Mouse (Mus musculus): ENCODE measurements around the gene Serpinb7.

Serpinb7 gene

DNA sequence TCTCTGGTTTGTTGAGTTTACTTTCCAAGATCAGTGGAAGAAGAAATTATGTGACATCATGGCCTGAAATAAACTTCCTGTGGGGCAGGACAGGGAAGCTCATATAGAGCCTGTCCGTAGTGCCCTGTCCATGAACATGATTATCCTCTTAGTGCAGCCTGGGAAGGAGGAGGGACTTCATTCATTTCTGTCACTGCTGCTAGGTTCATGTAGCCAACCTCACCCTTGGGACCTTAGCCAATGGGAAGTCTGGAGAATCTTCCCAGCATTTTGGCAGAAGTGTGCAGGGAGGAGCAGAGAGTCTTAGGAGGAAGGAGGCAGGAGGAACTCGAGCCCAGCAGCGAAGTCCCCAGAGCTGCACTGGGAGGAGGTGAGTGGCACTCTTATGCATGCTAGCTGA is at the start of gene Serpinb7:
Serpinb7 (plus strand) TSS at position 301 of the 400 bp plus-strand sequence.
- no peak for DNase-seq (ENCODE audit: low spot score)

DNA sequence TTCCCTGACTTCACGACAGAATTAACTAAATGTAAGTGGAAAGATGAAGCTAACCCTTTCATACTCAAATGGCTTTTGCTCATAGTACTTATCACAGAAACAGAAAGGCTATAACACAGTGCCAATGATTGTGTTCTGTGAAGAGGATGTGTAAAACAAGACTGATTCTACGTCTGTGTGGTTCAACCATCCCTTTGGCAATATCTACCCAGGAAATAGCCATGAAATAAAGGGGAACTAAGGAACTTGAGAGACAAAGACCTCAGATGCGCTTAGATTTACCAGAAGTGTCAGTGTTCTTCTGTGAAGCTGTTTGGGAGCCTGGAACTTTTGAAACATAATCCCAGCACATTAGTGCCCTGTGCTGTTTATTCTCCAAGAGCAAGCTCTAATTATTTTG is 49.1 kb upstream of the Serpinb7 start:
- DNase-seq (ENCODE audit: low spot score), result no peak

GRCm38 (mm10) chr1:107351115-107351514 is 48.3 kb upstream of the Serpinb7 start:
- DNase-seq (ENCODE audit: low spot score), result no peak

DNA sequence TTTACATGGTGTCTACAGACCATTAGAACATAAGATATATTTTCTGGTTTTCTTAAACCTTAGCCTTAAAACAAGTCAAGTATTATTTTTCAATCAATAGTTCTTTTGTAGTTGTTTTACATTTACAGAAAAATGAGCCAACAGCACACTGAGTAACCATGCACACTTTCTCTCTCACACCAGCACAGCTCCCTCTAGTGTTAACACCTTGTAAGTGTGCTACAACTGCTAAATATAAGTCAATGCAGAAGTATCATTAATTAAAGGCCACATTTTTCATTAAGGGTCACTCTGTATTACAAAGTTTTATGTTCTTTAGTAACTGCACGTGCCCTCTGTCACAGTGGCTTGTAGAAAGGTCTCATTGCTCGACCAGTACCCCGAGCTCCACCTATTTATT is 46.4 kb upstream of the Serpinb7 start:
- DNase-seq (ENCODE audit: low spot score), result no peak

GRCm38 (mm10) chr1:107360898-107361297 is 38.6 kb upstream of the Serpinb7 start, which contains the start of gene Serpinb11:
TSS of gene Serpinb11 (plus strand) at chr1:107361198.
- no peak for DNase-seq (ENCODE audit: low spot score)

DNA sequence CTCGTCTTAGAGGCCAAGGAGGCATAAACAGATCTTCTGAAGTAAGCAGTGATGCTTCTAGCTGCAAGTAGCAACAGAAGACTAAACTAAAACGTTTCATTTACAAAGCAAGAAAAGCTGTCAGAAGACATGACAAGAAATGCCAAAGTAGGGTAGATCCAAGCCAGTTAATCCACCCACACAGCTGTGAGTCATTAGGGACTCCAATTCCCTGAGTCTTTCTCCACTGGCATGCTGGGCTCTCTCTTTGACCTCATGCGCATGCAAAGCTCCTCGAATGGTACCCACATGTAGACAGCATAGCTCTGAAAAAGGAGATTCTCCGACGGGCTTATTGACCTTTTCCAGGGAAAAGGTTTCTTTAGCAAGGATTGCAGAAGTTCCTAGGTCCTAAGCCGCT is 33.5 kb upstream of the Serpinb7 start:
- no peak for DNase-seq (ENCODE audit: low spot score)

GRCm38 (mm10) chr1:107368944-107369343 is 30.5 kb upstream of the Serpinb7 start:
- DNase-seq (ENCODE audit: low spot score), result no peak

DNA sequence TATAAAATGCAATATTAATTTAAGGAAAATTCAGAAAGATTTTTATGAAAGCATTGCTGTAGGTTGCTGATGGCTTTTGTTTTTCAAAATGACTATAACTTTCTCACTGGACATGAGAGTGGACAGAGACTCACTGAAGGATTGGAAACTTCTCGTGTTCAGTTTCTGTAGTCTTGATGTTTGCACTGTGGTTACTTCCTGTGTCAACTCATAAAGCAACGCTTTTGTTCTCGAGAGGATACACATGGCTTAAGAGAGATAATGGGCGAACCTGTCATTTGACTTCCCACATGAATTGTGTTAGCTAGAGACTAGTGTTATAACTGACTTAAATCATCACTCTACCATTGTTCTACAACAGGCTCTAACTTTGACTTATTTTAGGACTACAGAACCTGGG is 22.5 kb upstream of the Serpinb7 start:
- no peak for DNase-seq (ENCODE audit: low spot score)

GRCm38 (mm10) chr1:107378368-107378767 is 21.1 kb upstream of the Serpinb7 start:
- no peak for DNase-seq (ENCODE audit: low spot score)

GRCm38 (mm10) chr1:107381491-107381890 is 18.0 kb upstream of the Serpinb7 start:
- DNase-seq (ENCODE audit: low spot score), result no peak

DNA sequence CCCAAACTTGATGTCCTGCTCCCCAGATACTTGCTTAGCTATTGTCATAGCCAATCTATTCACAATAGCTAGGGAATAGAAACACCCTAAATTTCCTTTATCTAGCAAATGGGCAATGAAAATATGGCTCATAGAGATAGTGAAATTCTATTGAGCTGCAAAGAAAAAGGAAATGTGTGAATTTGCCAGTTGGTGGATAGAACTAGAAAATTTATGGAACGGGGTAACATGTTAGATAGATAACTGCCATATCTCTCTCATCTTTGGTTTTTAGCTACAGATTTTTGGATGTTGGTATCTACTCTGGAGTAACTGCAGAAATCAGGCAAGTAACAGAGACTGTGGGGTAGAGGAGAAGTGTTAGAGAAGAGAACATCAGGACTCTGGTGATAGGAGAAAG is 17.1 kb upstream of the Serpinb7 start:
- DNase-seq (ENCODE audit: low spot score), result no peak

DNA sequence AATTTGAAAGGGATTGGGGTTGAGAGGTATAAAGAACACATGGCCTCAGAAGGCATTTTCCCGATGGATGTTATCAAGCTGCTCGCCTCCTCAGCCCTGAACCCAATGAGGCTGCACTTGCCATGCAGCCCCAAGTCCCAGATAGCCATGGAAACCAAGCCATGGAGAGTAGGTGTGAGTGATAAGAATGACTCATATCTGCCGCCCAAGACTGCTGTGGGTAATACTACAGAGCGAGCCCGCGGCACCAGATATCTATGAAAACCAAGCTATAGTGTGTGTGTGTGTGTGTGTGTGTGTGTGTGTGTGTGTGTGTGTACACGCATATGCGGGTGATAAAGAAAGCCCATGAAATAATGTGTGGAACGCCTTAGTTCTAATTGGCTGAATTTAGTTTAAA is 14.9 kb upstream of the Serpinb7 start:
- DNase-seq (ENCODE audit: low spot score), result no peak

GRCm38 (mm10) chr1:107389753-107390152 is 9.7 kb upstream of the Serpinb7 start:
- DNase-seq (ENCODE audit: low spot score), result no peak

DNA sequence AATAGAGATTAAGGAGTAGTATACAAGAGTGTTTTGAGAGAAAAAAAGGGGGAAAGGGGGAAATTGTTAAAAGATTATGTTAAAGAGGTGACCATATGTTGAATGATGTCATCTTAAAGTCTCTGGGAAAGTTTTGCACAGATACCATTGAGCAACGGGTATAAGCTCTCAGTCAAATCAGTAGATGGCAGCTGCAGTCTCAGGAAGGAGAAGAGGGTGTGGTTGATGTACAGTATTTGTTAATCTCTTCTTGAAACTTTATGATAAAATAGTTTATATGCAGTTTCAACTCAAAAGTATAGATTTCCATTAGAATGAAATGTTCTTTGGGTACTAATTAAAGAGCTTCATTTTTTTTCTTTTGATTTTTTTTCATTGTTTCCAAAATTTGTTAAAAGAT is 2.0 kb upstream of the Serpinb7 start:
- DNase-seq (ENCODE audit: low spot score), result no peak

- no peak for DNase-seq (ENCODE audit: low spot score)
Observed at GRCm38 (mm10) chr1:107402082-107402481, 2.6 kb downstream of the Serpinb7 start.

- DNase-seq (ENCODE audit: low spot score), result no peak
Observed at GRCm38 (mm10) chr1:107414650-107415049, 15.2 kb downstream of the Serpinb7 start.

DNA sequence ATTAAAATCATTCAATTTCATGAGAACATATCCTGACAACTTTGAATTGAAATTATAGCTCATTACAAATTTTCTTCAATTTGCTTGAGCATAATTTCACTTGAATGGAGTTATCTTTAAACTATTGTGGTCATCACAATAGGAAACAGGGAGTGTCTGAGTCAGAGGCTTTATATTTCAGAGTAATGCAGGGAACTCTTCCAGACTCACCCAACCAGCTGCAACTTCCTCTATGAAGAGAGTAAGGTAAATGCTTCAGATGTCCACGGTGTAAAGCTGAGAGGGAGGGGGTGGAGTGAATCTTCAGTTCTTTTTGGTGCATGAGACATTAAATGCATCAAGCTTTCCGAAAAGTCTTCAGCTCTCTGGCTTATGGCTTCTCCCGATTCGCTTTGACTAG is 23.0 kb downstream of the Serpinb7 start:
- no peak for DNase-seq (ENCODE audit: low spot score)

GRCm38 (mm10) chr1:107431253-107431652 is 31.8 kb downstream of the Serpinb7 start:
- DNase-seq (ENCODE audit: low spot score), result no peak

- DNase-seq (ENCODE audit: low spot score), result no peak
Observed at GRCm38 (mm10) chr1:107435528-107435927, 36.1 kb downstream of the Serpinb7 start.

- no peak for DNase-seq (ENCODE audit: low spot score)
Observed at GRCm38 (mm10) chr1:107439462-107439861, 40.0 kb downstream of the Serpinb7 start.

DNA sequence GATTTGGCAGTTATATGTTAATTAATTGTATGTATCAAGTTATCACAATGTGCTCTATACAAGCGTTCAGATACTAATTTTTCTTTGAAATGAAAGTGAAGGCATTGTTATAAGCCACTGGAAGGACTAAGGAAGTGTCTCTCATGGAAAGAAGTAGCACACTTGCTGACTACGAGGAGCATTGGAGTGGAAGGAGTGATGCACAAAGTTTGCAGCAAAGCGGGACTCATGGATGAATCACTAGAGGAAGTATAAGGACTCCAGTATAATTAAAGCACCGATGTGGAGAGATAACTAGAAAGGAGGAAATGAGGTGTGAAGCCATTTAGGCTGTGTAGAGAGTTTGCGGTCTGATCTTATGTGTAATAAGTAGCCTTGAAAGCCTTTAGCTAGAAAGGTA is 45.9 kb downstream of the Serpinb7 start:
- DNase-seq (ENCODE audit: low spot score), result no peak

DNA sequence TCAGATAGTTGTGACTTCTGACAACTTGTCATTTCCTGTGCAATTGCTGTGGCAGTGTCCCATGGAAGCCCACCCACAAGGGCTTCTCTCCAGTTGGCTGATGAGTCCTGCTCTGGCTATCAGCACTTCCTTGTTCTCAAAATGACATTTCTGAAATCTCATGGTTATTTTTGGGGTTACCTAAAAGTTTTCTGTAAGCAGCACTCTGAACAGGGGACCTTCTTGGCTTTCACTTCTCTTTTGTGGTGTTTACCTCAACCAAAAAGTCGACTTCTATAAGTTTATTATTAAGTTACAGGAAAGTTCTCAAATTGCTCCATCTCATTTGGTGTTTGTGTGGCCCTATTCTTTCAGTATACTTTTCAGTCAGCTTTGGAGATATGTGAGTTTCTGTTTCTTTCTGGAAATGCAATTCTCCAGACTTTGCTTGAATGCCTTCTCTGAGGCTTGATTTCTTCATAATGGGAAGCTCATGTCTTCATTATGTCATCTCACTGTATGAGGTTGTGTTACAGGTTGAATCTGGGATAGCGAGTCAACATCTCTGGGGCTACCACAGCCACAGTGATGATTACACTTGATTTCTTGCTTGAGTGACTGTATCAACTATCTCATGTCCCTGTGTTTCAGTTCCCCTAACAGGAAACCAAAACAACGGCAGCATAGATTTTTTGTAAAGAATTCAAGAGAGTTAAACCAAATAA is 47.9 kb downstream of the Serpinb7 start:
- DNase-seq (ENCODE audit: low spot score), result no peak

DNA sequence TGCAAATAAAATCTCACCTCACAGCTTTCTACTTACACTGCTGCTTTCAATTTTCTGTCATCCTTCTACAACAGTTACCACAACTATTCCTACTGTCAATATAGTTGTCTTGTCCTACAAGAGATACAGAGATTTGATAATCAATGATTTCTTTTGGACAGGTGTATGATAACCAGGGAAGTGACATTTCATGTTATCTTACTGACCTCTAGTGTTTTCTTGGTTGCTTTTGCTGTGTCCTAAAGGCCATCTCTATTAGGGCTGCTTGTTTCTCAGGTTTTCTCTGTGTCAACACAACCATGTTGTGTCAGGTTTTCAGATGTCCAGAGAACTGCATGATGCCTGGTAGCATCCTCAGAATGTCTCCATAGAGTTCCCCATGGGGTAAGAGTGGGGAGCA is 80.5 kb downstream of the Serpinb7 start:
- DNase-seq (ENCODE audit: low spot score), result no peak

DNA sequence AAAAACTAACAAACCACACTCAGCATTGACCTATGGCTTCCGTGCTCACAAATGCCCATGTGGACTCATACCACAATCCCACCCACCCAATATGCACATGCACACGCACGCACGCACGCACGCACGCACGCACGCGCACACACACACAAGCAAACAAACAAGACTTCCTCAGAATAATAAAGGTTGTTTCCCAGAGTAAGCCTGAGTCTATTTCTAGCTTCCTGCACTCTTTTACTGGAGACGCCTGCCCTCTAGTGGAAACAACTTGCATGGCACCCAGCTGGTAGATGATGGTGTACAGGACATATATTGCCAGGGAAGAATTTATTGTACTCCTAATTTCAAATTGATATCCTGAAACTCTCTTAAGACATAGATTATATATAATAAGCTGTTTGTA is 82.0 kb downstream of the Serpinb7 start:
- DNase-seq (ENCODE audit: low spot score), result peak; percentile 37

Measured in T-cell, adult 2 months (primary cell).